ENCODE assay signal across 21 mouse cellular contexts in the genomic region with DNA sequence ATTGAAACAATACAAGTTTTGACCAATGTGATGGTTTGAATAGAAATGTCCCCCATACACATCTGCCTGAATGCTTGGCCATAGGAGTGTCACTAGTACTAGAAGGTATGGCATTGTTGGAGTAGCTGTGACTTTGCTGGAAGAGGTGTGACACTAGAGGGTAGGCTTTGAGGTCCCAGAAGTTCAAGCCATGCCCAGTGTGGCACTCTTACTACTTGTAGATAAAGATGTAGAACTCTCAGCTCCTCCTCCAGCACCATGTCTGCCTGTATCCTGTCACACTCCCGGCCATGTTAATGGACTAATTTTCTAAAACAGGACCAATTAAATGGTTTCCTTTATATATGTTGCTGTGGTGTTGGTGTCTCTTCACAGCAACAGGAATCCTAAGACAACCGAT.
"Had no signal": no experiment of that assay in that cellular context is flagged by ENCODE, and none has a peak within 500 bp of the region (broad histone marks: within the 10 kb centered on the region; RNA-seq: fewer than 3 reads in every experiment).

No protein-coding gene starts in this region.

- H3K36me3 ChIP-seq: intestine, embryonic 15.5 days; lung, embryonic 15.5 days had no signal

- H3K9me3 ChIP-seq: intestine, embryonic 15.5 days; lung, embryonic 15.5 days; midbrain, embryonic 10.5 days had no signal

- H3K27me3 ChIP-seq: intestine, embryonic 15.5 days; lung, embryonic 15.5 days had no signal

- H3K4me1 ChIP-seq: intestine, embryonic 15.5 days had no signal

- H3K4me2 ChIP-seq: intestine, embryonic 15.5 days; lung, embryonic 15.5 days had no signal

- H3K9ac ChIP-seq: intestine, embryonic 15.5 days; lung, embryonic 15.5 days had no signal

- H3K27ac ChIP-seq: intestine, embryonic 15.5 days; kidney, postnatal 0 days; layer of hippocampus, adult 2 months; left cerebral cortex, adult 2 months; lung, embryonic 15.5 days; midbrain, embryonic 10.5 days; stomach, postnatal 0 days had no signal

- H3K4me3 ChIP-seq: intestine, embryonic 15.5 days; layer of hippocampus, adult 2 months; left cerebral cortex, adult 2 months; lung, embryonic 15.5 days; midbrain, embryonic 10.5 days had no signal

- DNase-seq: kidney, adult 18-20 months; kidney, adult 9 months; kidney, postnatal 25 days; layer of hippocampus, postnatal 36 days; lung, adult 18-20 months; lung, postnatal 10 days; lung, postnatal 36 days; midbrain, embryonic 14.5 days; right cerebral cortex, adult 18-20 months; right cerebral cortex, postnatal 14 days; right cerebral cortex, postnatal 4 days; thymus, adult 2 months; thymus, postnatal 14 days; thymus, postnatal 4 days had no signal

- ATAC-seq: intestine, embryonic 15.5 days had no signal
